Mouse (Mus musculus) spleen, embryonic (tissue): ENCODE measurements around the gene Ankrd31.
"Not testable (repeated sequence)": the region's sequence is repeated elsewhere in the genome, so short reads cannot be mapped to it uniquely, and the experiment has no call there.

Experiments
- CTCF ChIA-PET: fragments of 350-600 bp; sonication (Branson Sonifier 250); formaldehyde crosslinking; loops from one replicate; lab custom pipeline; 2022; lab: Charles Lee

The Ankrd31 gene

GRCm38 (mm10) chr13:96855191-96855590, 107.1 kb downstream of the Ankrd31 start:
- CTCF ChIA-PET, result no interaction called here

- CTCF ChIA-PET, result no interaction called here
Observed at GRCm38 (mm10) chr13:96859161-96859560, 111.1 kb downstream of the Ankrd31 start.

DNA sequence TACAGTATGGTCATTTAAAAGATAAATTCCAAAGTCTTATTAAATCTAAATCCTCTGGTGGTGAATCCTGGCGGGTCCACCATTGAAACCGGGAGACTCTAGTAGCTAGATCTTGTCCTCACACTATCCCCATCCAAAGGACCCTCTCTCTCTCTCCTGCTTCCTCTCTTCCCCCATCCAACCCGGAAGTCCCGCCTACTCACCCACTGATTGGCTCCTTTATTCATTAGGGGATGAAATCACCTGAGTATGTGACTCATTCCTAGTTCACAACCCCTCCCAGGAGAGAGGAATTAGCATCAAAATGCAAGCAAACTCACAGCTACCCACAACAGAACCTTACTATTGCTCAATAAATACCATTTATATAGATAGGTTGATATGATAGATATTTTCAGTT, 122.7 kb downstream of the Ankrd31 start:
- CTCF ChIA-PET, result no interaction called here

DNA sequence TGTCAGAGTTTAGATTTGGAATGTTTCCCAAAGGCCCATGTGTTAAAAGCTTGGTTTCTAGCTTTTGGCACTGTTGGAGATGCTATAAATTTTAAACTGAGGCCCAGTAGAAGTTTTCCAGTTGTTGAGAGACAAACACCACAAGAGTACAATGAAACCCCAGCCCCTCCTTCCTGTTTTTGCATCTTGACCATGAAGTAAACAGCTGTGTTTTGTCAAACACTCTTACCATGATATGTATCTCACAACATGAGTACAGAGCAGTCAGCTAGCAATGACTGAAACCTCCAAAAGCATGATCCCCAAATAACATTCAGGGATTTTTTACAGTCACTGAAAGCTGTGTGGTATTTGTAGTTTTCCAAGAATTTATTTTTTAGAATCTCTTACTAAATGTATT, 126.0 kb downstream of the Ankrd31 start:
- CTCF ChIA-PET, result no interaction called here

DNA sequence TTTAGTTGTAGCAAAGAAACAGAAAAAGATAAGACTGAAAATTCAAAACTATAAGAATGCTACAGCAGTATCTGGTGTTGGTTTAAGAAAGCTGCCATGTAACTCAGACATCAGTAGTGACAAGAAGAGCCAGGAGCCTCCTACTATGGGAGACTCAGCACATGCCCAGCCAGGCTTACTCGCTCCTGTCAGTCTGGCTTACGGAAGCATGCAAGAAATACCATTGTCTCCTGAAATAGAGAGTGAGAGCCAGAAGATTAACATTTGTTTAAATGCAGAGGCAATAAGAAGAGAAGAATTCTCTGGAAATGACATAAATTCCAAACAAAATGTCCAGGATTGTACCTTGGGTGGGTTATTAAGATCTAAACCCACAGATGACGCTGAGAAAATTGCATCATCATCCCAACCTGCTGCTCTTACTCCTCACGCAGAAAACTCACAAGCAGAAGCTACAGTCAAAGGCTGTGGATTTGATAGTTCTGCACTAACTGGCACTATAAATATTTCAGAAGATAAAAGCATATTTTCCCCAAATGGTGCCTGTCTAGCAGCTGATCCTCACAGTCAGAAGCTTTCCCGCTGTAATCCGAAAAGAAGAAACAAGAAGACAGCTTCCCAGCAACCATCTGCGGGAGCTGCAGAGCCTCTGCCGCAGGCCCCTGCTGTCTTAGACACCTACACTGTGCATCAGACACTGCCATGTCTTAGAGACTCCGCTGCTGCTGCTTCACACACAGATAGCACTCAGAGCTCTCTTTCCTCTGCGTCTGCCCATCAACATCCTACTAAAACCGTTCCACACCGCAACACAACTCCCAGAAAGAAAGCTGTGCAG, 130.4 kb downstream of the Ankrd31 start:
- CTCF ChIA-PET, result no interaction called here

DNA sequence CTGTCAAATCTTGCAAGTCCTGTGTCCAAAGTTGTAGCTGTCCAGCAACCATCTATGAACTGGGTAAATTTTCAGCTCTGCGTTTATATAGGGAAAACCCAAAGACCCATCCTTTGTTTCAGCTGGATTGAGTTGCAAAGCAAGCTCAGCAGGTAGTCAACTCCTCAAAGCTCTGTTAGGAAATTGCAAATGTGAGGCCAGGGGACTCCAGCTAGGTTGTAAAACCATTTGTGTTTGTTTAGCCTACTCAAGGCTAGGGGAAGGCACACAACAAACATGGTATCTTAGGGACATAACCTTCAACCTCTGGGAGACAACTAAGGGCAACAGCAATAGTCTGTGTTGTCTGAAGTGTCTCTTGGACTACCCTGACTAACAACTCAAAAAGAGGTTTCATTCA, 136.5 kb downstream of the Ankrd31 start:
- CTCF ChIA-PET, result interaction anchor here (0.7 kb wide), 1 partner anchor 116 kb away, joined by 6 read pairs; no protein-coding TSS in a partner anchor

- CTCF ChIA-PET, result no interaction called here
Observed at GRCm38 (mm10) chr13:96889985-96890384, 141.9 kb downstream of the Ankrd31 start.

GRCm38 (mm10) chr13:96895144-96895543, 147.1 kb downstream of the Ankrd31 start:
- CTCF ChIA-PET, result no interaction called here

DNA sequence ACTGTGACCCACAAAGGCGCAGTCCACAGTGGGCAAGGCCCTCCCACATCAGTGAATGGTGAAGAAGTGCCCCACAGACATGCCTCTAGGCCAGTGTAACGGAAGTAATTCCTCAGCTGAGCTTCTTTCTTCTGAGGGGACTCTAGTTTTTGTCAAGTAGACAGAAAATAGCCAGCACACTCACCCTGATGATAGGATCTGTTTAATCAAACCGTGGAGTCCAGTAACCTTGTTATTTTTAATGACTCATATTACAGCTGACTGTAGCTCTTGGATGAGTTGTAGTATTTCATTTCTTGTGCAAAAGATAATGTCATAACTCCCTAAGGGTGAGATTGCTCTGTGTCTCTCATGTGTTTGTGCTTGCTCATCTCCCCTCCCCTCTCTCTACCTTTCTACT, 158.6 kb downstream of the Ankrd31 start:
- CTCF ChIA-PET, result no interaction called here

DNA sequence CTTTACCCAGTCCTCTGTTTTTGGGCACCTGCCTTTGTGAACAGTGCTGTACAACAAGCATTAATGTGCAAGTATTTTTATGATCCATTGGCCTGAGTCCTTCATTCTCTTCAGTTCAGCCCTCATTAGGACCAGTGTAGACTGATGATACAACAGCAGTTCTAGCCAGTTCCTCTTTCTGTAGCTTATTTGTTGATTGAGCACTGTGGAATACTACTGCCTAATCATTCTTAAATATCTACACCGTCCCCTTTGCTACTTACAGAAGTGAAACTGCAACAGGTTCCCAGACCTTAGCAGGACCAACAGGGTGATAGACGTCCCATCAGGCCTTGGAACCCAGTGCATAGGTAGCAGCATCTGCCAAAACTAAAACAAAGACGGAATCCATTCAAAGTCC, 163.1 kb downstream of the Ankrd31 start:
- CTCF ChIA-PET, result no interaction called here

DNA sequence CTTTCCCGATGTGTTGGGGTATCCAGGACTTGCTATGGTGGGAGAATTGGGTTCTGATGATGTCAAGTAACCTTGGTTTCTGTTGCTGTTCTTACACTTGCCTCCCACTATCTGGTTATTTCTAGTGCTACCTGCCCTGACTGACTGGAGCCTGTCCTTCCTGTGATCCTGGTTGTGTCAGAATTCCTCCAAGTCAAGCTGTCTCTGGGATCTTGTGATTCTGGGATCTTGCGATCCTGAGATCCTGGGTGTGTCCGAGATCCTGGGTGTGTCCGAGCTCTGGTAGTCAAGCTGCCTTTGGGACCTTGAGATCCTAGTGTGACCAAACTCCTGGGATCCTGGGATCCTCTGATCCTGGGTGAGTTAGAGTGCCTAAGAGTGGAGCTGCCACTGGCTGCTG, 175.1 kb downstream of the Ankrd31 start:
- CTCF ChIA-PET, result not testable (repeated sequence)

DNA sequence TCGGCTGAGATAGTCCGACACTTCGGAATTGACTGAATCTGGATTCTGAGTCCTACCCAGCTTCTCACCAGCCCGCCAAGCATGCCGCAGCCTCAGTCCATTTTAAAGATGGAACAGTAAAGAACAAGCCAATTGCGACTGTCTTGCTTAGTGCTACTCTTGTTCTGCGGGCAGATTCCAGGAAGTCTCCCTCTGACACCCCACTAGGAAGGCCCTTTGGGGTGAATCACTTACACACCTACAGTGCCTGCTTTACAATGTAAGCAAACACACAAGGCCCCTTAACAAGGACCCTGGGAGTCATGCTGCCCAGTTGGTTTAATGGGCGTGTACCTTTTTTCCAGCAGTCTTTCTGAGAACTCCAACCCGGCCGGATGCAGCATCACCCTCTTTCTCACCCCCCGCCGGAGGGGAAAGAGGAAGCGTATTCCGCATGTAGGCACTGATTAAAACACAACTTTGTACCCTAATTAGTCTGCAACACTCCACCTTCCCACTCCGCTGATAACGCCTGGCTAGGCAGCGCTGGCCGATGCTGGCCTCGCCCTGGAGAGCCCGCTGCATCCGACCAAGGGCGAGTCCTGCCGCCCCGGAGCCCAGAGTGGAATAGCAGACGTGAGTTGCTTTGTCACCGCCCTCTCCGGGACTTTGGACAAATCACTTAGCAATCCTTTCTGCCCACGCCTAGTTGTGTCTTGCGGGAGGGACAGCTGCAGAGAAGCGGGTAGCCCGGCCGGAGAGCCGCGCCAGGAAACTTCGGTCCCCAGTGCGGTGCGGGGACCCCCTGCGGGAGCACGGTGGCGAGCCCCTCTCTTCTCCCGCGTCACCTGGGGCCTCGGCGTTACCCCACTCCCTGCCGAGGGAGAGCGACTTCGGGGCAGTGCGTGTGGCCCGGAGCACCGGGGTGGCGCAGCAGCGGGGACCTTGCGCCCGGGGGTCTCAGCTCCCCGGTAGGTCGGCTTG, 176.2 kb downstream of the Ankrd31 start, which contains the start of gene Gcnt4:
Gene Gcnt4, plus strand, starts transcription at position 691 of the 963 bp plus-strand sequence.
- CTCF ChIA-PET, result no interaction called here

GRCm38 (mm10) chr13:96924985-96925745, 177.1 kb downstream of the Ankrd31 start:
- CTCF ChIA-PET, result interaction anchor here (0.5 kb wide), 1 partner anchor 20 kb away, joined by 3 read pairs; no protein-coding TSS in a partner anchor

GRCm38 (mm10) chr13:96925991-96926725, 178.1 kb downstream of the Ankrd31 start:
- CTCF ChIA-PET, result no interaction called here

- CTCF ChIA-PET, result no interaction called here
Observed at GRCm38 (mm10) chr13:96927781-96928180, 179.7 kb downstream of the Ankrd31 start.

DNA sequence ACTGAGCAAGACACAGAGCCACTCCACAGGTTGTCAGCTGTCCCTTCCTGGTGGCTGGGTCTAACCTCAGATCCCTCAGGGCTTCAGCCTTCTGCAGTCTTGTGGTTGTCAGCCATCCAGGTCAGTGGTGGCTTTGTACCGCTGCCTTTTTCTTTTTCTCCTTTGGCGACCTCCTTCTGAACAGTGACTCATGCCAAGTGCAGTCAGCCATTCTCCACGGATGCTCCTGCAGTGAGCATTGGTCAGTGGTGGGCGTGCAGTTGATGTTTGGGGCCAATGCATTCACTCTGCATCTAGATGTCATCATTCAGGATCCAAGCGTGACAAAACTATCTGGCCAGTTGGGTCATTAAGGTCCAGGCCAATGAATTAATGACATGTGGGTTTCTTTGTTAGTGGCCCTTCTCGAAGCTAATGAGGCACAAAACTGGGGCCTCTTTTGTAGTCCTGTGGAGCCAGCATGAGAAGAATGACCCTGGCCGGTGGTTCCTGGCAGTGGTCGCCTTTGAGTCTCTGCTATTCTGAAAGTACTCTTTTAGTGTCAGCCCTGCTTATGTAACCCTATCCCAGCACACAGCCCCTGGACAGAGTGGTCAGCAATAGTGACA, 180.5 kb downstream of the Ankrd31 start:
- CTCF ChIA-PET, result no interaction called here

- CTCF ChIA-PET, result no interaction called here
Observed at GRCm38 (mm10) chr13:96932745-96933144, 184.7 kb downstream of the Ankrd31 start.

GRCm38 (mm10) chr13:96933367-96933766, 185.3 kb downstream of the Ankrd31 start:
- CTCF ChIA-PET, result no interaction called here

GRCm38 (mm10) chr13:96936173-96936777, 188.2 kb downstream of the Ankrd31 start:
- CTCF ChIA-PET, result no interaction called here

- CTCF ChIA-PET, result no interaction called here
Observed at GRCm38 (mm10) chr13:96937059-96937558, 189.0 kb downstream of the Ankrd31 start.
